Mouse (Mus musculus): ENCODE data around the gene Ctf1. TPM values are rescaled to one million over a fixed set of nuclear protein-coding genes. Genes with fewer than 3 reads are reported as not detected.

Ctf1 gene
- polyA plus RNA-seq, 1 experiment from 2014 or later: 14.0 TPM

DNA sequence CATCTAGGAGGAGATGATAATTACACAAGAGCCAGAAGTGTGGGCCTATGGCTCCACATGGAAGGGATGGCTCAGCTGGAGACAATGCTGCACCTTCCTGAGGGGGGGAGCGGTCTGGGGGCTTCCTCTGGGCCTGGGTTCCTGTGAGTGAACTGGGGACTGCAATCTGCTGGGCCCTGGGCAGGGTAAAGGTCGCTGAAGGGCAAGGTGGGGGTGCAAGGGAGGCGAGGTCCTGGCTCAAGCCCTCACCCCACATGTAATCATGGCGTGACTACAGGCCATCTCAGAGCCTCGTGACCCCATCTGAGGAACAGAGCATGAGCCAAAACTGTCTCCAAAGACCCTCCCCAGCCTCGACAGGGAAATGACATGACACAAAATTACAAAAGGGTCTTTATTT is 7.9 kb upstream of the Ctf1 start:
- Histone ChIP-seq H3K27me3 (replicated peaks; ENCODE audit: control insufficient read depth, insufficient read depth, low read length) (no peaks in the 10 kb centered on the region), H3K9me3 (ENCODE audit: control insufficient read depth, low read length) (no peaks in the 10 kb centered on the region), H3K36me3 (ENCODE audit: control insufficient read depth, insufficient read depth, low read length) (peaks cover 59% of the 10 kb centered on the region), H3K4me2 (ENCODE audit: low read length) (no peak overlapping the region), H3K27ac (ENCODE audit: low read depth) (no peak overlapping the region), H3K9ac (ENCODE audit: low read length) (no peak overlapping the region), H3K4me1 (replicated peaks; ENCODE audit: control insufficient read depth, insufficient read depth, low read length) (peaks cover 19% of the 10 kb centered on the region), H3K4me3 (ENCODE audit: low read depth, low read length) (no peak overlapping the region)
- ATAC-seq (replicated peaks; ENCODE audit: low FRiP score, low TSS enrichment, low read depth): no peak
- DNase-seq (ENCODE audit: low spot score): no peak
- 80% methylated on average over 6 of the region's 6 CpGs for WGBS

DNA sequence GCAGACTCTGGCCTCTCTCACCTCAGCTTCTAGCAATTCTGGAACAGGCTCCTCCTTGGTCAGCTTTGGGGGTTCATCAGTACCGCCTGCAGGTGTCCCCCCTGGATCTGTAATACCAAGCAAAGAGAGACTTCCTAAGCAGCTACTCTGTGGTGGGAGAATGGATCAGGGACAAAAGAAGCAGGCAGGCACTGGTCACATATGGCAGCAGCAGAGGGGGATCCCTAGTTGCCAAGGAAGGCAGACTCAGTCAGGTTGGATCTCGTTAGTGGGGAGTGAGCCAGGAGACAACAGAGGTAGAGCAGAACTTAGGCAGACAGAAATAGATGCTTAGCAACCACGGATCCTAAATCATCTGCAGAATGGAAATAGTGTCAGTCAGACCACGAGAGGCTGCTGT is 6.8 kb upstream of the Ctf1 start:
- peaks cover 48% of the 10 kb centered on the region for H3K36me3 ChIP-seq (ENCODE audit: control insufficient read depth, insufficient read depth, low read length)
- ATAC-seq (replicated peaks; ENCODE audit: low FRiP score, low TSS enrichment, low read depth) (no peak), DNase-seq (ENCODE audit: low spot score) (no peak)
- no peak overlapping the region for H3K9ac ChIP-seq (ENCODE audit: low read length)
- H3K9me3 ChIP-seq (ENCODE audit: control insufficient read depth, low read length): no peaks in the 10 kb centered on the region
- H3K4me3 ChIP-seq (ENCODE audit: low read depth, low read length): no peak overlapping the region
- H3K27me3 ChIP-seq (replicated peaks; ENCODE audit: control insufficient read depth, insufficient read depth, low read length): no peaks in the 10 kb centered on the region
- WGBS: 66% methylated on average over 4 of the region's 4 CpGs
- no peak overlapping the region for H3K27ac ChIP-seq (ENCODE audit: low read depth)
- H3K4me2 ChIP-seq (ENCODE audit: low read length): no peak overlapping the region
- H3K4me1 ChIP-seq (replicated peaks; ENCODE audit: control insufficient read depth, insufficient read depth, low read length): peaks cover 19% of the 10 kb centered on the region

DNA sequence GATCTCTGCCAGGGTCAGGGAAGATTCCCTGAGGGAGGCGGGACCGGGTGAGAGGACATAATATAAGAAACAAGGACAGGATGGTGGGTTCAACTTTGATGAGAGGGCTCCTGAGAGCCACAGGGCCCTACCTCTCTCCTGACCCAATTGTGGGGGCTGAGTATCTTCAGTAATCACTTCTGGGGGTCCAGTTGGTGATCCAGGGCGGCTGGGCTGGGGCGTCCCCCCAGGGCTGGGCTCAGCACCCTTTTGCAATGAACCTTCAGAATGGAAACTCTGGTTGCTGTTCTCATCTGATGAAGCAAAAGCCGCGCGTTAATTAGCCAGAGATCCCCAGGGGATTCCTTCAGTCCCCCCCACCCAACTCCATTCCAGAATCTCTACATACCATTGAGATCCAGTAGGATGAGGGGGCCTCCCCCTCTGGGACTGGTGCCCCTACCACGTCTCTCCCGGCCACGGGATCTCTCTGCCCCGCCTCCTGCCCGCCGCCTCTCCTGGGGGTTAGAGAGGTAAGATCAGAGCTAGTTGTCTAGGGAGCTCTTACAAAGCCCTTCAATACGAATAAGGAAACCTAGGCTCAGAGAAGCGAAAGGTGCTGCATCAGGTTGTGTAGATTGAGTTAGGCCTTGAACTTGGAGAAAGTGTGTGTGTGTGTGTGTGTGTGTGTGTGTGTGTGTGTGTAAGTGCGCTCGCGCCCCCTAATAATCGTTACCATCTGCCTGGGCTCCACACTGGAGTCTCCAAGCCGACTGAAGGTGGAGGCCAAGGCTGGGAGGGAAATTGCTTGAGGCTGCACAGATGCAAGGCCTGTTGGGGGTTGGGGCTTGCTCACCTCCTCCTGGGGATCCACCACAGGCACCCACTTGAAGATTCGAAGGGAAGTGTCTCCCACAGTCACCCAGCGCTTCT is 5.2 kb upstream of the Ctf1 start:
- peak; percentile 5; the same call in 1 of the 2 replicates for ATAC-seq (replicated peaks; ENCODE audit: low FRiP score, low TSS enrichment, low read depth)
- WGBS: 25% methylated on average over 22 of the region's 22 CpGs
- Histone ChIP-seq H3K36me3 (ENCODE audit: control insufficient read depth, insufficient read depth, low read length) (peaks cover 42% of the 10 kb centered on the region), H3K4me1 (replicated peaks; ENCODE audit: control insufficient read depth, insufficient read depth, low read length) (peaks cover 27% of the 10 kb centered on the region), H3K9ac (ENCODE audit: low read length) (peak overlapping the region; percentile 83), H3K4me3 (ENCODE audit: low read depth, low read length) (peak overlapping the region; percentile 63), H3K27ac (ENCODE audit: low read depth) (peak overlapping the region; percentile 98), H3K27me3 (replicated peaks; ENCODE audit: control insufficient read depth, insufficient read depth, low read length) (no peaks in the 10 kb centered on the region), H3K9me3 (ENCODE audit: control insufficient read depth, low read length) (no peaks in the 10 kb centered on the region), H3K4me2 (ENCODE audit: low read length) (peak overlapping the region; percentile 73)
- DNase-seq (ENCODE audit: low spot score): no peak

- peak overlapping the region; percentile 98 for H3K27ac ChIP-seq (ENCODE audit: low read depth)
- ATAC-seq (replicated peaks; ENCODE audit: low FRiP score, low TSS enrichment, low read depth): no peak
Observed at GRCm38 (mm10) chr7:127707957-127708206, 4.7 kb upstream of the Ctf1 start.

DNA sequence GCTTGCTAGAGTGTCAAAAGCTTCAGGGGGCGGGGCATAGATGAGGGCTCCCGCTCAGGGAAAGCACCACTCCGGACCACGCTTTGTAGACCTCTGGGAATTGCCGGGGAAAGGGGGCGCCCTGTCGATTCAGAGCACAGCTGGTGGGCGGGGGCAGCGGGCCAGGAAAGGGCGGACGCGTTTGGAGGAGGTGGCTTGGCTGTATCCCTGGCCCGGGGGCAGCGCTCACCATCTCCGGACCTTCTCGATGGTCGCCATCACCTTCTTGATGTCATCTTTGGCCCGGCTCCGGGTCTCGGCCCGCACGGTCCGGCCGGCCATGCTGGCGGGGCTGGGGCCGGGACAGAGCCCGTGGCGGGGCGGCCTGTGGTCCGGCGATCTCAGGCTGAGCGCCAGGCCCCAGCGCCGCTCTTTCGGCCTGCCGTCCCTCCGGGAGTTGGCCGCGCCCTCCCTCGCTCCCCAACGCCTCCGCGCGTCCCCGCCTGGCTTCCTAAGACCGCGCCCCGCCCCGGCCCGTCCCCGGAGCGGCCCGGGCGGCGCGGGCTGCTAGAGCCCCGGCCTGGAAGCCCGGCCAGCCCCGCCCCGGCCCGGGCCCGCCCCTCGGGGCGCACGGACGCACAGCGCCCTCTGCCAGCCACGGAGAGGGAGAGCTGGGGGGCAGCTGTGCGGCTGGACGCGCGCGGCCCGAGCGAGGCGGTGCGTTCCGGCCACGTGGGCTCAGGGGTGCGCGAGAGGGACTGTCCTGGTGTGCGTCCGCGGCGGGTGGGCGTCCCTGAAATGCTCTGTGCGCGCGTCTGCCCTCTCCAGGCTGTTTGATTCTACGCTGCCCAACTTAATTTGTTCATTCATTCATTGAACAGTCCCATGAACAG is 4.1 kb upstream of the Ctf1 start, which contains the start of gene Bcl7c:
TSS of gene Bcl7c (minus strand) at position 727 of the 872 bp plus-strand sequence.
- peak within 1 kb of the TSS; percentile 98 for H3K27ac ChIP-seq (ENCODE audit: low read depth)
- H3K9me3 ChIP-seq (ENCODE audit: control insufficient read depth, low read length): no peaks in the 10 kb centered on the region
- H3K9ac ChIP-seq (ENCODE audit: low read length): peak within 1 kb of the TSS; percentile 83
- under 1% methylated on average over 85 of the region's 90 CpGs for WGBS
- H3K36me3 ChIP-seq (ENCODE audit: control insufficient read depth, insufficient read depth, low read length): peaks cover 33% of the 10 kb centered on the region
- peak within 1 kb of the TSS; percentile 63 for H3K4me3 ChIP-seq (ENCODE audit: low read depth, low read length)
- peak; percentile 96 for DNase-seq (ENCODE audit: low spot score)
- H3K4me1 ChIP-seq (replicated peaks; ENCODE audit: control insufficient read depth, insufficient read depth, low read length): peaks cover 30% of the 10 kb centered on the region
- peak within 1 kb of the TSS; percentile 73 for H3K4me2 ChIP-seq (ENCODE audit: low read length)
- peak; percentile 83 for ATAC-seq (replicated peaks; ENCODE audit: low FRiP score, low TSS enrichment, low read depth)
- no peaks in the 10 kb centered on the region for H3K27me3 ChIP-seq (replicated peaks; ENCODE audit: control insufficient read depth, insufficient read depth, low read length)

More at GRCm38 (mm10) chr7:127707957-127708206, 4.7 kb upstream of the Ctf1 start:
- peaks cover 39% of the 10 kb centered on the region for H3K36me3 ChIP-seq (ENCODE audit: control insufficient read depth, insufficient read depth, low read length)
- peaks cover 28% of the 10 kb centered on the region for H3K4me1 ChIP-seq (replicated peaks; ENCODE audit: control insufficient read depth, insufficient read depth, low read length)
- peak overlapping the region; percentile 63 for H3K4me3 ChIP-seq (ENCODE audit: low read depth, low read length)
- no peak for DNase-seq (ENCODE audit: low spot score)
- H3K27me3 ChIP-seq (replicated peaks; ENCODE audit: control insufficient read depth, insufficient read depth, low read length): no peaks in the 10 kb centered on the region
- peak overlapping the region; percentile 73 for H3K4me2 ChIP-seq (ENCODE audit: low read length)
- no peaks in the 10 kb centered on the region for H3K9me3 ChIP-seq (ENCODE audit: control insufficient read depth, low read length)
- WGBS: 1% methylated on average over 5 of the region's 5 CpGs
- H3K9ac ChIP-seq (ENCODE audit: low read length): peak overlapping the region; percentile 83

DNA sequence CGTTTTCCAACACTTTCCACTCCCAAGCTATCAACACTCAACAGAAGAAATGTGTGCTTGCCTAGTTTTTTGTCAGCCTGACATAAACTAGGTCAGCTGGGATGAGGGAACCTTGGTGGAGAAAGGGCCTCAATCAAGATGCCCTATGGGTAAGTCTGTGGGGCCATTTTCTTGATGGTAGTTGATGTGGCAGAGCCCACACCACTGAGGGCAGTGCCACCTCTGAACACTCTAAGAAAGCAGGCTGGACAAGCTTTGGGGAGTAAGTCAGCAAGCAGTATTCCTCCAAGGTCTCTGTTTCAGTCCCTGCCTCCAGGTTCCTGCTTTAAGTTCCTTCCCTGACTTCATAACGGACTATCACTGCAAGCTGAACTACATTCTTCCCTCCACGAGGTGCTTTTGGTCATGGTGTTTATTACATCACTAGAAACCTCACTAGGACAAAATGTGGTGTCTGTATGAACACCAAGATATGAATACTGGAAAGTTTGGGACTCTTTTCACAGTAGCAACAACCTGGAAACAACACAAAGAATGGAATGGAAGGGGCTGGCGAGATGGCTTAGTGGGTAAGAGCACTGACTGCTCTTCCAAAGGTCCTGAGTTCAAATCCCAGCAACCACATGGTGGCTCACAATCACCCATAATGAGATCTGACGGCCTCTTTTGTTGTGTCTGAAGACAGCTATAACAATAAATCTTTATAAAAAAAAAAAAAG is 3.1 kb upstream of the Ctf1 start:
- ATAC-seq (replicated peaks; ENCODE audit: low FRiP score, low TSS enrichment, low read depth): no peak
- peaks cover 23% of the 10 kb centered on the region for H3K36me3 ChIP-seq (ENCODE audit: control insufficient read depth, insufficient read depth, low read length)
- WGBS: 67% methylated on average over 5 of the region's 5 CpGs
- H3K27ac ChIP-seq (ENCODE audit: low read depth): peak overlapping the region; percentile 98; the same call in 1 of the 2 replicates
- no peaks in the 10 kb centered on the region for H3K9me3 ChIP-seq (ENCODE audit: control insufficient read depth, low read length)
- H3K27me3 ChIP-seq (replicated peaks; ENCODE audit: control insufficient read depth, insufficient read depth, low read length): no peaks in the 10 kb centered on the region
- H3K4me3 ChIP-seq (ENCODE audit: low read depth, low read length): peak overlapping the region; percentile 63
- H3K4me1 ChIP-seq (replicated peaks; ENCODE audit: control insufficient read depth, insufficient read depth, low read length): peaks cover 35% of the 10 kb centered on the region
- H3K9ac ChIP-seq (ENCODE audit: low read length): peak overlapping the region; percentile 83; the same call in 1 of the 2 replicates
- H3K4me2 ChIP-seq (ENCODE audit: low read length): peak overlapping the region; percentile 73
- no peak for DNase-seq (ENCODE audit: low spot score)

- H3K4me3 ChIP-seq (ENCODE audit: low read depth, low read length): no peak overlapping the region
- 86% methylated on average over 3 of the region's 3 CpGs for WGBS
- no peak overlapping the region for H3K27ac ChIP-seq (ENCODE audit: low read depth)
- H3K9me3 ChIP-seq (ENCODE audit: control insufficient read depth, low read length): no peaks in the 10 kb centered on the region
- no peak overlapping the region for H3K4me2 ChIP-seq (ENCODE audit: low read length)
- no peak for DNase-seq (ENCODE audit: low spot score)
- no peak for ATAC-seq (replicated peaks; ENCODE audit: low FRiP score, low TSS enrichment, low read depth)
- H3K27me3 ChIP-seq (replicated peaks; ENCODE audit: control insufficient read depth, insufficient read depth, low read length): no peaks in the 10 kb centered on the region
- H3K36me3 ChIP-seq (ENCODE audit: control insufficient read depth, insufficient read depth, low read length): peaks cover 15% of the 10 kb centered on the region
- peaks cover 35% of the 10 kb centered on the region for H3K4me1 ChIP-seq (replicated peaks; ENCODE audit: control insufficient read depth, insufficient read depth, low read length)
- H3K9ac ChIP-seq (ENCODE audit: low read length): no peak overlapping the region
Observed at GRCm38 (mm10) chr7:127711031-127711430, 1.5 kb upstream of the Ctf1 start.

DNA sequence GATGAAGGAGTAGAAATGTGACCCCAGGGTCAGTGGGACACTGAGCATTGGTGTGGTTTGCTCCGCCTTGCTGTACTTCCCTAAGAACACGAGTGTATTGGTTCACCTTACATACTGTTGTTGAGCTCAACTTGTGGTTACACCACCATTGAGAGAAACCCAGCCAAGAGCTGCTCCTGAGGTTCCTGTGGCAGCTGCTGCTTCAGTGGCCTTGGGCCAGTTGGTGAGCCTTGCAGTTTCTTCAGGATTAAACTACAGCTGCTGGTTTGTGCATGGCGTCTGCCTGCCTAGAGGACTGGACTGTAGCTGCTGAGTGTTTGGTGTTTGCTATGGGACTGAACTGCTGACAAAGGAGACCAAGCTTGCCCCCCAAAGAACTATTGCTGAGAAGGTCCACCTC is 1.1 kb upstream of the Ctf1 start:
- peaks cover 33% of the 10 kb centered on the region for H3K4me1 ChIP-seq (replicated peaks; ENCODE audit: control insufficient read depth, insufficient read depth, low read length)
- peak overlapping the region; percentile 96 for H3K27ac ChIP-seq (ENCODE audit: low read depth)
- no peaks in the 10 kb centered on the region for H3K27me3 ChIP-seq (replicated peaks; ENCODE audit: control insufficient read depth, insufficient read depth, low read length)
- no peak overlapping the region for H3K4me2 ChIP-seq (ENCODE audit: low read length)
- H3K4me3 ChIP-seq (ENCODE audit: low read depth, low read length): no peak overlapping the region
- WGBS: 61% methylated on average over 3 of the region's 3 CpGs
- H3K9ac ChIP-seq (ENCODE audit: low read length): no peak overlapping the region
- no peak for ATAC-seq (replicated peaks; ENCODE audit: low FRiP score, low TSS enrichment, low read depth)
- peaks cover 12% of the 10 kb centered on the region for H3K36me3 ChIP-seq (ENCODE audit: control insufficient read depth, insufficient read depth, low read length)
- H3K9me3 ChIP-seq (ENCODE audit: control insufficient read depth, low read length): no peaks in the 10 kb centered on the region
- DNase-seq (ENCODE audit: low spot score): no peak

All from intestine, embryonic 14.5 days (tissue).